Mouse (Mus musculus) frontal cortex, postnatal 14 days (tissue): ENCODE results near the gene Ctnnbl1.
A peak's percentile ranks its signal among the peaks of the same experiment; 100 is the strongest.

Source experiments
- DNase-seq, 2 experiments: peaks; one replicate each; pipeline ENCODE4 v3.0.0; 2022; ENCODE audit warnings: low spot score in 2 of 2

Gene Ctnnbl1

GRCm38 (mm10) chr2:157736854-157737850 is at the start of gene Ctnnbl1:
Gene Ctnnbl1, plus strand, starts transcription at chr2:157737401.
- peak; percentile 99 to 100 for DNase-seq

GRCm38 (mm10) chr2:157687506-157687905 is 49.7 kb upstream of the Ctnnbl1 start:
- DNase-seq = no peak

GRCm38 (mm10) chr2:157691266-157692105 is 45.7 kb upstream of the Ctnnbl1 start:
- no peak for DNase-seq

GRCm38 (mm10) chr2:157692365-157692932 is 44.8 kb upstream of the Ctnnbl1 start:
- DNase-seq = no peak

- no peak for DNase-seq
Observed at GRCm38 (mm10) chr2:157693576-157693975, 43.6 kb upstream of the Ctnnbl1 start.

GRCm38 (mm10) chr2:157696297-157696731 is 40.9 kb upstream of the Ctnnbl1 start:
- DNase-seq = peak in 1 of 2 experiments; percentile 30

- no peak for DNase-seq
Observed at GRCm38 (mm10) chr2:157703155-157703554, 34.0 kb upstream of the Ctnnbl1 start.

- DNase-seq = no peak
Observed at GRCm38 (mm10) chr2:157704991-157705776, 32.0 kb upstream of the Ctnnbl1 start.

GRCm38 (mm10) chr2:157705777-157706158 is 31.4 kb upstream of the Ctnnbl1 start:
- DNase-seq = no peak

- no peak for DNase-seq
Observed at GRCm38 (mm10) chr2:157707191-157707923, 29.8 kb upstream of the Ctnnbl1 start.

- no peak for DNase-seq
Observed at GRCm38 (mm10) chr2:157712677-157713076, 24.5 kb upstream of the Ctnnbl1 start.

GRCm38 (mm10) chr2:157715586-157716191 is 21.5 kb upstream of the Ctnnbl1 start:
- no peak for DNase-seq

GRCm38 (mm10) chr2:157718441-157718840 is 18.8 kb upstream of the Ctnnbl1 start:
- no peak for DNase-seq

GRCm38 (mm10) chr2:157723883-157724573 is 13.2 kb upstream of the Ctnnbl1 start:
- no peak for DNase-seq

GRCm38 (mm10) chr2:157724574-157724914 is 12.7 kb upstream of the Ctnnbl1 start:
- no peak for DNase-seq

- DNase-seq = no peak
Observed at GRCm38 (mm10) chr2:157744619-157745018, 7.4 kb downstream of the Ctnnbl1 start.

- no peak for DNase-seq
Observed at GRCm38 (mm10) chr2:157745735-157746134, 8.5 kb downstream of the Ctnnbl1 start.

- no peak for DNase-seq
Observed at GRCm38 (mm10) chr2:157746558-157746957, 9.4 kb downstream of the Ctnnbl1 start.

GRCm38 (mm10) chr2:157747989-157748388 is 10.8 kb downstream of the Ctnnbl1 start:
- no peak for DNase-seq

- no peak for DNase-seq
Observed at GRCm38 (mm10) chr2:157750481-157750880, 13.3 kb downstream of the Ctnnbl1 start.
